Mouse (Mus musculus): Measurements from ENCODE around the gene Ccdc65. TPM values are rescaled to one million over a fixed set of nuclear protein-coding genes. Genes with fewer than 3 reads are reported as not detected.

Ccdc65 gene
- polyA plus RNA-seq, 1 experiment from 2014 or later = 12.0 TPM

DNA sequence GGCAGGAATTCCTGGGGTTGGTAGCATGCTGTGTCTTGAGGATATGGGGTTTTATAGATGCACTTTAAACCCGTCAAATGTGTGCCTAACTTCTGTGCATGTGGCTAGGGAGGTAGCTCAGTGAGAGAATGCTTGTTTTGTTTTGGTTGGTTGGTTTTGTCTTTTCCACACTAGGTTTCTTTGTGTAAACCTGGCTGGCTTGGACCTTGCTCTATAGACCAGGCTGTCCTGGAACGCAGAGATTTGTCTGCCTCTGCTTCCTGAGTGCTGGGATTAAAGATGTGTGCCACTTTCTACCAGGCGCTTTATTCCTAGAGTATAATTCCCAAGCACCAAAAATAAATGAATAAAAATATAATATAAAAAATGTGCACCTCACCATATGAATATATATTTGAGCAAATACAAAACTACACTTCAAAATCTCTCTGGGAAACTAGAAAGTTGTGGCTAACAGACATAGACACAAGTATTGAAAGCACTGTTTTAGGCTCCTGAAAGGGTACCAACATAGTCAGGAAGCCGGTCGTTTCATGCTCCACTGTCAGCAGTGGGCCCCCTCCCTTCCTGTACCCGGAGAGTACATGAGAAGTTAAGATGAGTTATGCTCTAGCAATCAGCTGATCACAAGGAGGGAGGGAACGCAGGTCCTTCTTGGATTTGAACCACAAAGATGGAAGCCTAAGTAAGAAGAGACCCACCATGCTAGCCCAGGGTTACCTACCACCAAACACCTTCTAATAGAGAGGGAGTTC, 22.0 kb downstream of the Ccdc65 start:
- H3K4me2 ChIP-seq (ENCODE audit: low read length) = no peak overlapping the region
- H3K4me3 ChIP-seq (ENCODE audit: low read depth, low read length) = no peak overlapping the region
- peaks cover 7% of the 10 kb centered on the region for H3K27me3 ChIP-seq (ENCODE audit: control insufficient read depth, insufficient read depth, low read depth, low read length)
- no peaks in the 10 kb centered on the region for H3K9me3 ChIP-seq (replicated peaks; ENCODE audit: control insufficient read depth, low read length, poor library complexity, severe bottlenecking)
- H3K36me3 ChIP-seq (ENCODE audit: control insufficient read depth, insufficient read depth, low read length) = no peaks in the 10 kb centered on the region
- no peak overlapping the region for H3K9ac ChIP-seq (ENCODE audit: low read depth, low read length)
- 79% methylated on average over 7 of the region's 7 CpGs for WGBS
- ATAC-seq = no peak
- H3K4me1 ChIP-seq (ENCODE audit: control insufficient read depth, insufficient read depth, low read length) = peaks cover 11% of the 10 kb centered on the region
- H3K27ac ChIP-seq (ENCODE audit: low read length) = no peak overlapping the region

DNA sequence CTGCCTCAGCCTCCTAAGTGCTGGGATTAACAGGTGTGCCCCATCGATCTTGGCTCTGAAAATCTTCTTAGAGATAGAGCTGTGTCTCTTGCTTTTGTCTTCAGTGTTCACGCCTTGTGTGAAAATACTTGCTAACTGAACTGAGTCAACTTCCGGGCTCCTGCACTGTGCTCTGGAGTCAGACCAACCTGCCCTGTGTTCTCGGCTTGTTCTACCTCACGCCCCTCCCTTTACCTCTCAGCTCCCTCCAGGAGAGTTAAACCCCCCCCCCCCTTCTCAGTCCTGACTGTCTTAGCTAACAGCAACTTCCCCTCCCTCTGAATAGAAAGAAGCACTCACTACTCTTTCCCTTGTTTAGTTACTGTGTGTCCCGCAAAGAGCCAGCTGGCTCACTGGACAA, 22.8 kb downstream of the Ccdc65 start:
- H3K4me2 ChIP-seq (ENCODE audit: low read length) = no peak overlapping the region
- no peak for ATAC-seq
- H3K4me1 ChIP-seq (ENCODE audit: control insufficient read depth, insufficient read depth, low read length) = peaks cover 11% of the 10 kb centered on the region
- H3K27ac ChIP-seq (ENCODE audit: low read length) = no peak overlapping the region
- H3K9me3 ChIP-seq (replicated peaks; ENCODE audit: control insufficient read depth, low read length, poor library complexity, severe bottlenecking) = no peaks in the 10 kb centered on the region
- 86% methylated on average over 6 of the region's 6 CpGs for WGBS
- no peak overlapping the region for H3K9ac ChIP-seq (ENCODE audit: low read depth, low read length)
- H3K36me3 ChIP-seq (ENCODE audit: control insufficient read depth, insufficient read depth, low read length) = 0 out of 2 replicates have a peak, but pooled peaks cover under 1% of the 10 kb centered on the region
- peaks cover 7% of the 10 kb centered on the region for H3K27me3 ChIP-seq (ENCODE audit: control insufficient read depth, insufficient read depth, low read depth, low read length)
- no peak overlapping the region for H3K4me3 ChIP-seq (ENCODE audit: low read depth, low read length)

DNA sequence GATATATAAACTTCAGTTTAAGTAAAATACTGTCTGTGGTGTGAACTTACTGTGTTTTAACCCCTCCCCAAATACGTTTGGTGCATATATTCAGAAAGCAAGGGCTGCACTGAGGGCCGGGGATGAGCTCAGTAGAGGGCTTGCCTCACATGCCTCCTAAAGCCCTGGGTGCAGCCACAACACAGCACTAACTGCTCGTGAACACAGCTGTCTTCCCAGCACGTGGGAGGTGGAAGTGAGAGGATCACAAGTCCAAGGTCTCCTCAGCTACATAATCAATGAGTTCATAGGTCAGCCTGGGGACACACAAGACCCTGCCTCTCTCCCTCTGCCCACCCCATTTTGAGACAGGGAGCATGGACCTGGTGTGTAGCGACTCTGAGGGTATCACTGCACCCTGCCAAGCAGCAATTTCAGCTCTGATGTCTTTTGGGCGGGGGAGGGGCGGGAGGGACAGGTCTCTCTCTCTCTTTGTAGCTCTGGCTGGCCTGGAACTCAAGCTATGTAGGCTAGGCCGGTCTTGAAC, 24.1 kb downstream of the Ccdc65 start:
- no peak overlapping the region for H3K9ac ChIP-seq (ENCODE audit: low read depth, low read length)
- 71% methylated on average over 8 of the region's 8 CpGs for WGBS
- no peak overlapping the region for H3K4me3 ChIP-seq (ENCODE audit: low read depth, low read length)
- no peak for ATAC-seq
- peaks cover 2% of the 10 kb centered on the region for H3K27me3 ChIP-seq (ENCODE audit: control insufficient read depth, insufficient read depth, low read depth, low read length)
- H3K4me1 ChIP-seq (ENCODE audit: control insufficient read depth, insufficient read depth, low read length) = peaks cover 8% of the 10 kb centered on the region
- peaks cover 8% of the 10 kb centered on the region; the same call in 1 of the 2 replicates for H3K36me3 ChIP-seq (ENCODE audit: control insufficient read depth, insufficient read depth, low read length)
- no peaks in the 10 kb centered on the region for H3K9me3 ChIP-seq (replicated peaks; ENCODE audit: control insufficient read depth, low read length, poor library complexity, severe bottlenecking)
- no peak overlapping the region for H3K27ac ChIP-seq (ENCODE audit: low read length)
- no peak overlapping the region for H3K4me2 ChIP-seq (ENCODE audit: low read length)

DNA sequence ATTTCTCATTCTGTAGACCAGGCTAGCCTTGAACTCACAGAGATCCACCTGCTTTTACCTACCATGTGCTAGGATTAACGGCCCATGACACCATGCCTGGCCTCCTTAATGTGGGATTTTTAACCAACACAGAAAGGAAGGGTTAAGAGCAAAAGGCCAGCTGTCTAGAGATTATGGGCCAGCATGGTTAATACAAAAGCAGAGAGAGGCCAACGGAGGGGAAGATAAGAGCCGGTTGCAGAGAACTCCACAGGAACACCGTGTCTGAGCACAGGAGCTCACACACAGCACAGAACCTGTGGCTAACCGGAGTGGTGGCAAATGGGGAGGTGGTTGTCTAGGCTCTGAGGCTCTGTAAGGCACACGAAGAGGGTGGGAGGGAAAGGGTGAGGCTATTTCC, 25.4 kb downstream of the Ccdc65 start:
- no peak for ATAC-seq
- Histone ChIP-seq H3K27ac (ENCODE audit: low read length) (no peak overlapping the region), H3K4me1 (ENCODE audit: control insufficient read depth, insufficient read depth, low read length) (no peaks in the 10 kb centered on the region), H3K9ac (ENCODE audit: low read depth, low read length) (no peak overlapping the region), H3K4me2 (ENCODE audit: low read length) (no peak overlapping the region), H3K27me3 (ENCODE audit: control insufficient read depth, insufficient read depth, low read depth, low read length) (peaks cover 2% of the 10 kb centered on the region), H3K4me3 (ENCODE audit: low read depth, low read length) (no peak overlapping the region), H3K36me3 (ENCODE audit: control insufficient read depth, insufficient read depth, low read length) (peaks cover 11% of the 10 kb centered on the region; the same call in 1 of the 2 replicates), H3K9me3 (replicated peaks; ENCODE audit: control insufficient read depth, low read length, poor library complexity, severe bottlenecking) (no peaks in the 10 kb centered on the region)
- 69% methylated on average over 6 of the region's 6 CpGs for WGBS

DNA sequence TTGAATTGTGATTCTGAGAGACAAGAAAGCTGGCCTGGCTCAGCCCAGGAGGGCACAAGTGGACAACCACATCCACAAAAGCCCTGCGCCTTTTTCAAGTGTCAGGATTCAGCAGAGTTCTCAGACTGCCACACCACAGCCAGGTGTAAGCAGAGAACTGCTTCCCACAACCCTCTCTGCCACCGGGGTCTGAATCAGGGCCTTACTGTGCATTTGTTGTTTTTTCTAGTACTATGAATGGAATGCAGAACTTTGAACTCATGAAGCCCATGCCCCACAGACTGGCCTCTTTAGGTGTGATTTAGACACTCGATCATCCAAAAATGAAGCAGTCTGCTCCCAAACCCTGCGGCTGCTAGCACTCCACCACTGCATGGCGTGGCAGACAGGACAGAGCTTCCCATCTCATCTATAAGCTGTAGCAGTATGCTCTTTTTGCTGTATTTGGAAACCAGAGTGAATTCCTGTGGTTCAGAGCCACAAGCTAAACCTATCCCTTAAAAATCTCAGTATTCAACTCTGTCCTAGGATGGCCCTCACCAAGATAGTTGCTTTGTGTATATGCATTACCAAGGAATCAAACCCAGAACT, 26.1 kb downstream of the Ccdc65 start:
- WGBS = 92% methylated on average over 5 of the region's 5 CpGs

DNA sequence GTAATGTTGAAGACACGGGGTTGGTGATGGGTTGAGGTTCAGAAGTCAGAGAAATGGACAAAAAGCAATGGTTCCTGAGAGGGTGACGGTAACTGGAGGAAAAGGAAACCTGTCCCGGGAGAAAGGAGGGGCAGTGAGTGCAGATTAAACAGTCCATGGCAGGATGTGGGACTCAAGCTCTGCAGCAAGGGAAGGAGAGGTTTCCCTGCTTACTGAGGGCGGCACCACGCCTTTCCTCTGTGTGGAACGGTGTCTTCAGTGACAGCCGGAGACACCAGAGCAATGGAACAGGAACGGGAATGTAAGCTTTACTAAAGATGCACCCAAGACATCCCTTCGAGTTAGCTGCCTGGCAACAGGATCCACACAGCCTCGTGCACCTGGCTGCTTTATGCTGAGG, 28.5 kb downstream of the Ccdc65 start:
- peaks cover 36% of the 10 kb centered on the region for H3K36me3 ChIP-seq (ENCODE audit: control insufficient read depth, insufficient read depth, low read length)

More for the DNA sequence above, 26.1 kb downstream of the Ccdc65 start:
- peaks cover 16% of the 10 kb centered on the region for H3K36me3 ChIP-seq (ENCODE audit: control insufficient read depth, insufficient read depth, low read length)
- no peaks in the 10 kb centered on the region for H3K9me3 ChIP-seq (replicated peaks; ENCODE audit: control insufficient read depth, low read length, poor library complexity, severe bottlenecking)
- no peak for ATAC-seq
- no peak overlapping the region for H3K9ac ChIP-seq (ENCODE audit: low read depth, low read length)
- no peak overlapping the region for H3K4me2 ChIP-seq (ENCODE audit: low read length)
- no peak overlapping the region for H3K4me3 ChIP-seq (ENCODE audit: low read depth, low read length)
- no peaks in the 10 kb centered on the region for H3K4me1 ChIP-seq (ENCODE audit: control insufficient read depth, insufficient read depth, low read length)
- peaks cover 2% of the 10 kb centered on the region for H3K27me3 ChIP-seq (ENCODE audit: control insufficient read depth, insufficient read depth, low read depth, low read length)
- no peak overlapping the region for H3K27ac ChIP-seq (ENCODE audit: low read length)

DNA sequence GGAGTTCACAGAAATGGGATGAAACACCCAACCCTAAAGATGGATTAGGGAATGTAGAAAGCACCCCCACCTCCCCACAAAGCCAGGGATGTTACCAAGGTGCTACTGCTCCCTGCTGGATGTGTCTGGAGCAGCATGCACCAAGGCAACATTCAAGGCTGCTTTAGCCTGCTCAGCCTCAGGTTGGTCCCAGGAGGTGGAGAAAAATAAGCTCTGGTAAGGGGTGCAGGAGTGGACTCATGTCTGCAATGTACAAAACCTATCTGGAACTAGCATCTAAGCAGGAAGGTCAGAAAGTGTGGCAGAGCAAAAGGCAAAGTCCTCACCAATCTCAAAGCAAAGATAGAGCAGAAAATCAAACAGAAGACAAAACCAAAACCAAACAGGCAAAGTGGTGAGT, 29.9 kb downstream of the Ccdc65 start:
- H3K36me3 ChIP-seq (ENCODE audit: control insufficient read depth, insufficient read depth, low read length) = peaks cover 39% of the 10 kb centered on the region
- no peaks in the 10 kb centered on the region for H3K27me3 ChIP-seq (ENCODE audit: control insufficient read depth, insufficient read depth, low read depth, low read length)
- no peak overlapping the region for H3K27ac ChIP-seq (ENCODE audit: low read length)
- no peaks in the 10 kb centered on the region for H3K9me3 ChIP-seq (replicated peaks; ENCODE audit: control insufficient read depth, low read length, poor library complexity, severe bottlenecking)
- no peak overlapping the region for H3K4me3 ChIP-seq (ENCODE audit: low read depth, low read length)
- no peak for ATAC-seq
- H3K4me2 ChIP-seq (ENCODE audit: low read length) = no peak overlapping the region
- H3K9ac ChIP-seq (ENCODE audit: low read depth, low read length) = no peak overlapping the region
- no peaks in the 10 kb centered on the region for H3K4me1 ChIP-seq (ENCODE audit: control insufficient read depth, insufficient read depth, low read length)

More for the DNA sequence above, 28.5 kb downstream of the Ccdc65 start:
- 93% methylated on average over 10 of the region's 10 CpGs for WGBS
- no peaks in the 10 kb centered on the region for H3K4me1 ChIP-seq (ENCODE audit: control insufficient read depth, insufficient read depth, low read length)
- no peak overlapping the region for H3K9ac ChIP-seq (ENCODE audit: low read depth, low read length)
- H3K27me3 ChIP-seq (ENCODE audit: control insufficient read depth, insufficient read depth, low read depth, low read length) = no peaks in the 10 kb centered on the region
- ATAC-seq = no peak
- H3K4me3 ChIP-seq (ENCODE audit: low read depth, low read length) = no peak overlapping the region
- no peak overlapping the region for H3K4me2 ChIP-seq (ENCODE audit: low read length)
- H3K27ac ChIP-seq (ENCODE audit: low read length) = no peak overlapping the region
- H3K9me3 ChIP-seq (replicated peaks; ENCODE audit: control insufficient read depth, low read length, poor library complexity, severe bottlenecking) = no peaks in the 10 kb centered on the region

DNA sequence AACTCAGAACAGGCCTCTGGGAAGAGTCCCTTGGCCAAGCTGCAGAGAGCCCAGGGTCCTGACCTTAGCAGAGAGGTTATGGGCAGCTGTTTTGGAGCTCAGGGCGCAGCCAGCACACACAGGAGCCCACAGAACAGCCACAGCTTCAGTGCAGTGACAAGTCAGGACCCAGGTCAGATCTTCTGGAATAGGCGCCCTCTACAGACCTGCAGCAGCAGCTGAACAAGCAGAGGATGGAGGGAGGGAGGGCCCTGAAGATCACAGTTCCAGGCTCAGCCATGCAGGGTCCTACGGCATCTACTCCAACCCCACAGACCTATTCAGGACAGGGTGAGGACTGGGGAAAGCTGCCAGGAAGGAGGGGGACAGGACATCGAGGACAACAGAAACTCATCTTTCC, 30.8 kb downstream of the Ccdc65 start:
- no peaks in the 10 kb centered on the region for H3K4me1 ChIP-seq (ENCODE audit: control insufficient read depth, insufficient read depth, low read length)
- H3K9ac ChIP-seq (ENCODE audit: low read depth, low read length) = no peak overlapping the region
- ATAC-seq = no peak
- H3K36me3 ChIP-seq (ENCODE audit: control insufficient read depth, insufficient read depth, low read length) = peaks cover 39% of the 10 kb centered on the region
- 62% methylated on average over 4 of the region's 4 CpGs for WGBS
- H3K9me3 ChIP-seq (replicated peaks; ENCODE audit: control insufficient read depth, low read length, poor library complexity, severe bottlenecking) = no peaks in the 10 kb centered on the region
- H3K4me2 ChIP-seq (ENCODE audit: low read length) = no peak overlapping the region
- H3K27me3 ChIP-seq (ENCODE audit: control insufficient read depth, insufficient read depth, low read depth, low read length) = no peaks in the 10 kb centered on the region
- no peak overlapping the region for H3K4me3 ChIP-seq (ENCODE audit: low read depth, low read length)
- H3K27ac ChIP-seq (ENCODE audit: low read length) = no peak overlapping the region

DNA sequence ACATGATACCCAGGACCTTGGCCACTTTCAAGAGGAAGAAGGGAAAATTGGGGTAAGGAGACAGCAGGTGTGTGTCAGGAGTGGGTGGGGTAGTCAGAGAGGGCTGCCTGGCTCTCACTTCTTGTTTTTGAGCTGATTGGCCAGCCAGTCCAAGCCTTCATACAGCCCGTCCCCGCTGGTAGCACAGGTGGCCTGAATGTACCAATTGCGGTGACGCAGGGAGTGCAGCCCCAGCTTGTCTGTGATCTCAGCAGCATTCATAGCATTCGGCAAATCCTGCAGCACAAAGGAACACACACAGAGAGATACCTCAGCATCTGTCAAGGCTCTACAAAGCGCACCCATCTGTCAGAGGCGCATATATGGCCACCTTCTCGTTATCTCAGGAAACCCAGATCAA, 32.2 kb downstream of the Ccdc65 start:
- H3K4me1 ChIP-seq (ENCODE audit: control insufficient read depth, insufficient read depth, low read length) = no peaks in the 10 kb centered on the region
- no peak overlapping the region for H3K4me2 ChIP-seq (ENCODE audit: low read length)
- H3K36me3 ChIP-seq (ENCODE audit: control insufficient read depth, insufficient read depth, low read length) = peaks cover 39% of the 10 kb centered on the region
- no peak overlapping the region for H3K4me3 ChIP-seq (ENCODE audit: low read depth, low read length)
- no peak for ATAC-seq
- no peaks in the 10 kb centered on the region for H3K9me3 ChIP-seq (replicated peaks; ENCODE audit: control insufficient read depth, low read length, poor library complexity, severe bottlenecking)
- no peak overlapping the region for H3K27ac ChIP-seq (ENCODE audit: low read length)
- 75% methylated on average over 8 of the region's 8 CpGs for WGBS
- no peaks in the 10 kb centered on the region for H3K27me3 ChIP-seq (ENCODE audit: control insufficient read depth, insufficient read depth, low read depth, low read length)
- H3K9ac ChIP-seq (ENCODE audit: low read depth, low read length) = no peak overlapping the region

Data from midbrain, embryonic 16.5 days (tissue).